16 mouse cellular contexts compared by ENCODE assay signal in the genomic region with DNA sequence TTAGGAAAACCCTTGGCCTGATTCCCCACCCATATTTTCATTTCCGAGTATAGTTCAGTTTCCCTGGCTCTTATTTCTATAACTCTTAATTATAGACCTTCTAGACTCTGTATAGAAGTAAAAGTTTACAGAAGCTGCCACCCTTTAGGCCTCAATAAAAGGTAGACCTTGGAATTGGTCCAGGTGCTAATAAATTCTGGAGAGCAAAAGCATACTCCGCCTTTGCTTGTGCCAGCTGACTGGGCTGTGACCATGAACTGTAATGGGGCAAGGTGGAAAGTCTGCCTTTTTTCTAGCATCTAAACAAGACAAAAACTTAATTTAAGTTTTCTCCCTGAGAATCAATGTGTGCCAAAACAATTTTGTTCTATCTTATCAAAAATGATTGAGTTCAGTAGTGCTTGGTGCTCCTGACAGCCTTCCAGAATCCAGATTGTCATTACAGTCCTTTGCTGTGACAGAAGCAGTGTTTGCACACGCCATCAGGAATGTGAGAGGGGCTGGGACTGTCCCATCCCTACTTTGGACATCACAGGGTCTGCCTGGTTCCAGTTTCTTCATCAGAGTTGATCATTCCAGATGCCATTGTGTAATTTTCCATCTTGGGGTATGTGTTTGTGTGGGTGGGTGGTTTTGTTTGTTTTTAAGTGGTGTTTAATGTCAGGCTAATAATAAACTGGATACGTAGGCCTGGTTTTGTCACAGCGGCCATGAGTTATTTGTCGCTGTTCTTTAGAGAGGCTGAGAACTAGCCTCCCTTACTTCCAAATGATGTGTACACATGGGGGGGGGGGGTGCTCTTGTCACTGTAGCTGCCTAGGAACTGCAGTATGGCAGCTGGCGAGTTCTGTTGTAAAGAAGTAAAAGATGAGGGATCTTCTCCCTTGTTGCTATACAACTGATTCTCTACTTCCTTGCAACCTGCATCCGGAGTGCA.
A peak's percentile ranks its signal among the peaks of the same experiment; 100 is the strongest.
DNase-seq lines count a peak whose midpoint lies in the region; ATAC-seq and TF ChIP-seq lines count a peak whose summit lies in the region.
"Had no signal": no experiment of that assay in that cellular context is flagged by ENCODE, and none has a peak within 500 bp of the region (broad histone marks: within the 10 kb centered on the region; RNA-seq: fewer than 3 reads in every experiment).

No protein-coding gene starts in this region.

- no peak overlapping the region for H3K4me3 ChIP-seq in liver, embryonic 14.5 days (ENCODE audit: insufficient read depth in 1 of 2, low read depth in 2 of 2, low read length in 2 of 2)
- no peak overlapping the region for H3K4me3 ChIP-seq in liver, embryonic 12.5 days
- no peak overlapping the region for H3K4me3 ChIP-seq in limb, embryonic 14.5 days (replicated peaks; ENCODE audit: low read length)
- H3K4me3 ChIP-seq in stomach, embryonic 16.5 days (replicated peaks; ENCODE audit: low read length), result no peak overlapping the region
- no peak overlapping the region for H3K4me3 ChIP-seq in forebrain, embryonic 11.5 days (ENCODE audit: low read depth, low read length)
- H3K4me3 ChIP-seq: left cerebral cortex, adult 2 months had no signal

- peak; percentile 43 for ATAC-seq in liver, embryonic 14.5 days (ENCODE audit: insufficient read depth)
- no peak for ATAC-seq in liver, embryonic 12.5 days
- ATAC-seq in limb, embryonic 14.5 days (ENCODE audit: low FRiP score, low read depth), result no peak
- ATAC-seq in stomach, embryonic 16.5 days (ENCODE audit: insufficient read depth, low FRiP score), result peak; percentile 25; the same call in 1 of the 2 replicates
- ATAC-seq in forebrain, embryonic 11.5 days (replicated peaks; ENCODE audit: low FRiP score), result no peak
- ATAC-seq: forebrain, embryonic 14.5 days had no signal

- no peaks in the 10 kb centered on the region for H3K36me3 ChIP-seq in liver, embryonic 14.5 days (replicated peaks; ENCODE audit: control insufficient read depth, insufficient read depth, low read depth)
- no peaks in the 10 kb centered on the region for H3K36me3 ChIP-seq in liver, embryonic 12.5 days
- peaks cover 3% of the 10 kb centered on the region; the same call in 1 of the 2 replicates for H3K36me3 ChIP-seq in limb, embryonic 14.5 days (ENCODE audit: control insufficient read depth, insufficient read depth, low read length)
- H3K36me3 ChIP-seq in stomach, embryonic 16.5 days (ENCODE audit: control insufficient read depth, insufficient read depth, low read length), result no peaks in the 10 kb centered on the region
- no peaks in the 10 kb centered on the region for H3K36me3 ChIP-seq in forebrain, embryonic 11.5 days (ENCODE audit: control insufficient read depth, insufficient read depth, low read length)

- no peak for TF ChIP-seq POLR2A in limb, embryonic 14.5 days (IDR thresholded peaks at IDR 0.05; ENCODE audit: borderline replicate concordance, extremely low read depth, insufficient read depth, insufficient read length)

- no peaks in the 10 kb centered on the region; a peak in 1 of 4 replicates for H3K4me1 ChIP-seq in liver, embryonic 14.5 days (replicated peaks; ENCODE audit: control insufficient read depth in 2 of 2, insufficient read depth in 2 of 2, low read length in 1 of 2)
- H3K4me1 ChIP-seq in liver, embryonic 12.5 days, result no peaks in the 10 kb centered on the region; the same call in 1 of the 2 replicates
- H3K4me1 ChIP-seq in limb, embryonic 14.5 days (ENCODE audit: control insufficient read depth, insufficient read depth, low read length), result no peaks in the 10 kb centered on the region
- H3K4me1 ChIP-seq in stomach, embryonic 16.5 days (ENCODE audit: control insufficient read depth, insufficient read depth, low read length), result peaks cover 7% of the 10 kb centered on the region
- no peaks in the 10 kb centered on the region for H3K4me1 ChIP-seq in forebrain, embryonic 11.5 days (replicated peaks; ENCODE audit: control insufficient read depth, insufficient read depth, low read length)

- WGBS in liver, embryonic 14.5 days (ENCODE audit: insufficient replicate concordance), result 74% methylated on average over 8 of the region's 8 CpGs
- 75% methylated on average over 8 of the region's 8 CpGs for WGBS in liver, embryonic 12.5 days (ENCODE audit: insufficient replicate concordance)
- WGBS in limb, embryonic 14.5 days, result 66% methylated on average over 8 of the region's 8 CpGs
- 64% methylated on average over 8 of the region's 8 CpGs for WGBS in stomach, embryonic 16.5 days
- 91% methylated on average over 8 of the region's 8 CpGs for WGBS in forebrain, embryonic 11.5 days

- no peak for TF ChIP-seq EP300 in liver, embryonic 14.5 days (IDR thresholded peaks at IDR 0.05; ENCODE audit: low read depth)

- no peak overlapping the region for H3K4me2 ChIP-seq in liver, embryonic 14.5 days (ENCODE audit: low read depth)
- no peak overlapping the region for H3K4me2 ChIP-seq in liver, embryonic 12.5 days
- H3K4me2 ChIP-seq in limb, embryonic 14.5 days (replicated peaks; ENCODE audit: low read depth, low read length, severe bottlenecking), result no peak overlapping the region
- H3K4me2 ChIP-seq in stomach, embryonic 16.5 days (ENCODE audit: low read depth, low read length), result no peak overlapping the region
- H3K4me2 ChIP-seq in forebrain, embryonic 11.5 days (ENCODE audit: low read depth, low read length, severe bottlenecking), result no peak overlapping the region
- H3K4me2 ChIP-seq: heart, embryonic 11.5 days had no signal

- no peaks in the 10 kb centered on the region for H3K27me3 ChIP-seq in liver, embryonic 14.5 days (ENCODE audit: control insufficient read depth, insufficient read depth, low read length)
- H3K27me3 ChIP-seq in liver, embryonic 12.5 days (replicated peaks), result no peaks in the 10 kb centered on the region
- no peaks in the 10 kb centered on the region for H3K27me3 ChIP-seq in limb, embryonic 14.5 days (ENCODE audit: control insufficient read depth, insufficient read depth, low read length)
- no peaks in the 10 kb centered on the region for H3K27me3 ChIP-seq in stomach, embryonic 16.5 days (ENCODE audit: control insufficient read depth, insufficient read depth, low read length)
- H3K27me3 ChIP-seq in forebrain, embryonic 11.5 days (ENCODE audit: control insufficient read depth, insufficient read depth, low read length), result no peaks in the 10 kb centered on the region

- no peak overlapping the region for H3K9ac ChIP-seq in liver, embryonic 14.5 days (replicated peaks)
- H3K9ac ChIP-seq in liver, embryonic 12.5 days, result no peak overlapping the region
- H3K9ac ChIP-seq in limb, embryonic 14.5 days (ENCODE audit: low read depth, low read length, severe bottlenecking), result no peak overlapping the region
- no peak overlapping the region for H3K9ac ChIP-seq in stomach, embryonic 16.5 days (ENCODE audit: low read length)
- no peak overlapping the region for H3K9ac ChIP-seq in forebrain, embryonic 11.5 days (ENCODE audit: low read length)

- TF ChIP-seq CTCF in liver, embryonic 14.5 days (IDR thresholded peaks at IDR 0.05; ENCODE audit: low read depth), result no peak

- no peak overlapping the region for H3K27ac ChIP-seq in liver, embryonic 14.5 days
- no peak overlapping the region for H3K27ac ChIP-seq in liver, embryonic 12.5 days
- H3K27ac ChIP-seq in limb, embryonic 14.5 days (replicated peaks; ENCODE audit: low read depth, low read length), result no peak overlapping the region
- H3K27ac ChIP-seq in stomach, embryonic 16.5 days (ENCODE audit: low read length), result no peak overlapping the region
- H3K27ac ChIP-seq in forebrain, embryonic 11.5 days (ENCODE audit: low read depth, low read length), result no peak overlapping the region
- H3K27ac ChIP-seq: left cerebral cortex, adult 2 months had no signal

- H3K9me3 ChIP-seq in liver, embryonic 14.5 days (ENCODE audit: control insufficient read depth, low read length), result no peaks in the 10 kb centered on the region
- no peaks in the 10 kb centered on the region for H3K9me3 ChIP-seq in liver, embryonic 12.5 days (replicated peaks)
- H3K9me3 ChIP-seq in limb, embryonic 14.5 days (ENCODE audit: control insufficient read depth, low read length), result no peaks in the 10 kb centered on the region
- no peaks in the 10 kb centered on the region for H3K9me3 ChIP-seq in stomach, embryonic 16.5 days (replicated peaks; ENCODE audit: control insufficient read depth, low read length)
- no peaks in the 10 kb centered on the region for H3K9me3 ChIP-seq in forebrain, embryonic 11.5 days (ENCODE audit: control insufficient read depth, low read length)

- DNase-seq in heart, postnatal 4 days, result peak; percentile 7
- DNase-seq in heart, adult 18-20 months, result no peak
- no peak for DNase-seq in liver, embryonic 14.5 days (ENCODE audit: low read depth in 3 of 3, low spot score in 3 of 3)
- DNase-seq in limb, embryonic 14.5 days (ENCODE audit: low spot score), result peak; percentile 19
- DNase-seq in cerebellum, adult 9-10 months, result no peak
- DNase-seq in forebrain, embryonic 11.5 days (ENCODE audit: low spot score), result no peak
- DNase-seq: B cell, adult 2 months; cerebellum, postnatal 25 days; gastrocnemius, postnatal 10 days; right cerebral cortex, adult 18-20 months; thymus, adult 2 months had no signal

Comparison
In these comparisons a context has a peak if more than half of its experiments do, and no peak if none do; other contexts are left out.
1. DNase-seq: peak in heart, postnatal 4 days (single experiment) and limb, embryonic 14.5 days (single experiment); none in heart, adult 18-20 months (0 of 2), liver, embryonic 14.5 days (0 of 3), cerebellum, adult 9-10 months (single experiment) and forebrain, embryonic 11.5 days (single experiment).
2. ATAC-seq: peak in liver, embryonic 14.5 days (single experiment) and stomach, embryonic 16.5 days (single experiment); none in liver, embryonic 12.5 days (single experiment), limb, embryonic 14.5 days (single experiment) and forebrain, embryonic 11.5 days (single experiment).